Mouse (Mus musculus) midbrain, postnatal 0 days (tissue): Measurements from ENCODE around the gene Galnt9. TPM values are rescaled to one million over a fixed set of nuclear protein-coding genes. Genes with fewer than 3 reads are reported as not detected.
A peak's percentile ranks its signal among the peaks of the same experiment; 100 is the strongest.

Source experiments
- ATAC-seq: fragments of 200-750 bp; cut with Nextera tagmentation; 2 replicates; pipeline ENCODE4 v1.8.0; 2017; ENCODE audit warnings: moderate number of reproducible peaks, mild to moderate bottlenecking, moderate TSS enrichment, moderate library complexity; ENCODE audit not compliant: low FRiP score
- DNase-seq: peaks from one replicate; pipeline ENCODE4 v3.0.0-alpha.2; 2015; ENCODE audit warnings: low spot score
- H3K27ac ChIP-seq: fragments of 300-500 bp; sonication (generic); 2 replicates; pipeline ENCODE4 v1.5.1; 2014; ENCODE audit warnings: low read depth, mild to moderate bottlenecking, low read length, mixed read lengths
- H3K27me3 ChIP-seq: fragments of 300-500 bp; sonication (generic); 2 replicates; pipeline ENCODE4 v1.6.1; 2014; ENCODE audit warnings: low read length, control low read depth, mixed read lengths; ENCODE audit not compliant: insufficient read depth
- H3K36me3 ChIP-seq: fragments of 300-500 bp; sonication (generic); 2 replicates; pipeline ENCODE4 v1.6.1; 2014; ENCODE audit warnings: low read length, control low read depth, mixed read lengths; ENCODE audit not compliant: insufficient read depth
- H3K4me1 ChIP-seq: fragments of 300-500 bp; sonication (generic); 2 replicates; pipeline ENCODE4 v1.6.1; 2014; ENCODE audit warnings: mild to moderate bottlenecking, control low read depth, antibody characterized with exemption, low read length, mixed read lengths; ENCODE audit not compliant: insufficient read depth
- H3K4me2 ChIP-seq: fragments of 300-500 bp; sonication (generic); 2 replicates; pipeline ENCODE4 v1.6.1; 2014; ENCODE audit warnings: low read depth, mild to moderate bottlenecking, low read length, mixed read lengths; ENCODE audit not compliant: poor library complexity, severe bottlenecking
- H3K4me3 ChIP-seq: fragments of 300-500 bp; sonication (generic); 2 replicates; pipeline ENCODE4 v1.5.1; 2014; ENCODE audit warnings: low read depth, mild to moderate bottlenecking, low read length, moderate library complexity
- H3K9ac ChIP-seq: fragments of 300-500 bp; sonication (generic); replicated peaks from 2 replicates; pipeline ENCODE4 v1.6.1; 2014; ENCODE audit warnings: mild to moderate bottlenecking, low read length, moderate library complexity, mixed read lengths; ENCODE audit not compliant: poor library complexity, severe bottlenecking
- H3K9me3 ChIP-seq: fragments of 300-500 bp; sonication (generic); 2 replicates; pipeline ENCODE4 v1.6.1; 2016; ENCODE audit warnings: low read length, control low read depth
- CTCF ChIP-seq: IDR thresholded peaks from 2 replicates; pipeline ENCODE4 v1.5.1; 2016; ENCODE audit warnings: antibody characterized with exemption, mild to moderate bottlenecking
- WGBS: fragments of 180-500 bp; shearing (Covaris S2); extraction: QIAGEN DNeasy Blood & Tissue Kit; methylation state at CpG from one replicate; pipeline ENCODE4 v1.1.7; 2014; 5-methylcytosine and 5-hydroxymethylcytosine counted together
- polyA plus RNA-seq: library from polyadenylated mRNA; unstranded; fragments of >200 nt; fragmentation: Nextera tagmentation; extraction: Ambion mirVana; gene quantifications from 2 replicates; pipeline ENCODE4 v1.2.1, GENCODE M21; 2015
- total RNA-seq: library from RNA; depleted of rRNA; stranded (reverse); fragments of >200 nt; gene quantifications from 2 replicates; pipeline ENCODE4 v1.2.3, GENCODE M21; 2014; rRNA removed

The Galnt9 gene
- total RNA-seq (29.7 and 34.0 TPM in 2 replicates), polyA plus RNA-seq (21.4 and 23.1 TPM in 2 replicates)

DNA sequence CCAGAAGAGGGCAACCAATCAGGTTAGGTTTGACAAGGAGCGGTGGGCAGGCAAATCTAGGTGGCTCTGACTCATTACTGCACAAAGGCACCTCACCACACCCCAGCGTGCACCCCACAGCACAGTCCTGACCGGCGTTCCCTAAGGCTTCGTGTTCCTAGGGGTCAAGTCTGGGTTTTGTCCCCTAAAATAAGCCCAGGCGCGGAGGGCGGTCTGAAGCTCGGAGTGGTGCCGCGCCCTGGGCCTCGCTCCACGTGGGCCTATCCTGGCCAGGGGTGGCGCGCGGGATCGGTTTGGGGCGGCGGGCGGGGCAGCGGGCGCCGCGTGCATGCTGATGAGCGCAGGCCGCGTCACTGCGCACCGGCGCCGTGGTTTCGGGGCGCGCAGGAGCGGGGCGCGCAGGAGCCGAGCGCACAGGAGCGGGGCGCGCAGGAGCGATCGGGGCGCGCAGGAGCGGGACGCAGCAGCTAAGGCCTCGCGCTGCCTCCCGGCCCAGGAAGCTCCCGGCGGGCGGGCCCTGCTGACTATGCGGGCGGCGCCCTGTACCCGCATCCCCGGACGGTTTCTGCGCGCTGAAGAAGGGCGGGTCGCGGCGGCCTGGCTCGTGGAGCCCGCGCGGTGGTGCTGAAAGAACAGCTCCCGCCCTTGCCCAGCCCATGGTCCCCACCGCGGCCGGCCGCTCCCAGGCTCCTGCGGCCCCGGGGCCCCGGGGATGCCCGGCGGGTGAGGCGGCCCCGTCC is at the start of gene Galnt9:
Gene Galnt9, plus strand, starts transcription at position 405 of the 740 bp plus-strand sequence.
- Histone ChIP-seq H3K4me1 (peaks cover 14% of the 10 kb centered on the region; the same call in 1 of the 2 replicates), H3K9me3 (no peaks in the 10 kb centered on the region), H3K27ac (peak within 1 kb of the TSS; percentile 65), H3K9ac (peak within 1 kb of the TSS; percentile 66), H3K4me2 (peak within 1 kb of the TSS; percentile 83), H3K27me3 (no peaks in the 10 kb centered on the region; the same call in 1 of the 2 replicates), H3K4me3 (peak within 1 kb of the TSS; percentile 69), H3K36me3 (no peaks in the 10 kb centered on the region)
- ATAC-seq (peak; percentile 88), DNase-seq (peak; percentile 64)
- WGBS: under 1% methylated on average over 61 of the region's 82 CpGs
- no peak for TF ChIP-seq CTCF

DNA sequence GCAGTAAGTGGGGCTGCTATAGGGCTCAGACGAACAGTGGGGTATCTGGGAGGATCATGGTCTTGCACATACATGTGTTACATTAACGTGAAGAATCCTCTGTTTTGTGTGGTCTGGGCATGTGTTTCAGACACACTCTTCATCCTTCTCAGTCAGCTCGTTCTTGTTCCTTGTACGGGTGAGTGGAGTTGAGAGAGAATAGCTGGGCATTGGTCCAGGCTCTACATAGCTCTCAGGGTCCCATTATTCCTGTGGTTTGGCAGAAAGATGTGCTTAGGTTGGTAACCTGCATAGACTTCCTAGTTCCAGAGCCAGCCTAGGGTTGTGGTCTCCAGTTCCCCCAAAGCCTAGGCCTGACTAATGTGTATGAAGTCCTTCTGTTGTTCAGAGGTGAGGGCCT is 49.8 kb upstream of the Galnt9 start:
- WGBS: 49% methylated on average over 4 of the region's 4 CpGs
- no peaks in the 10 kb centered on the region for H3K36me3 ChIP-seq
- H3K9me3 ChIP-seq: no peaks in the 10 kb centered on the region
- H3K4me1 ChIP-seq: no peaks in the 10 kb centered on the region
- TF ChIP-seq CTCF: no peak
- ATAC-seq: no peak
- no peak overlapping the region for H3K9ac ChIP-seq
- no peak overlapping the region for H3K4me3 ChIP-seq
- H3K27me3 ChIP-seq: no peaks in the 10 kb centered on the region
- DNase-seq: no peak
- H3K27ac ChIP-seq: no peak overlapping the region
- no peak overlapping the region for H3K4me2 ChIP-seq

DNA sequence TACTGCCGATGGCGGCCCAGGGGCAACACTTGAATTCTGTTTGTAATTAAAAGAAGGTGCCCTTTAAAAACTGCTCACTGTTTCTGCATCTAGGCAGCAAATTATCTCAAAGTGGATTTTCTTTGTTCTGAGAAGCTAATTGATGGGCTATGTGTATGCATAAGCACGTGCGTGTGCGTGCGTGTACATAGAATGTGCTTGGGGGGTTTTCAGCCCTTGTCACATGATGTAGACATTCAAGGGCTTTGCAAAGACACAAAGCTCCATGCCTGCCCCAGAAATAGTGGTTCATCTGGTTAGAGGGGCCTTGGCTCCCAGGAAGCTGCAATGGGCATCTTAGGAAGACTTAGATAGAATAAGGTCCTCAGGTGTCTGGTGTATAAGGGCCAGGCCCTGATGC is 49.1 kb upstream of the Galnt9 start:
- Histone ChIP-seq H3K9ac (no peak overlapping the region), H3K27ac (no peak overlapping the region)
- TF ChIP-seq CTCF: no peak

DNA sequence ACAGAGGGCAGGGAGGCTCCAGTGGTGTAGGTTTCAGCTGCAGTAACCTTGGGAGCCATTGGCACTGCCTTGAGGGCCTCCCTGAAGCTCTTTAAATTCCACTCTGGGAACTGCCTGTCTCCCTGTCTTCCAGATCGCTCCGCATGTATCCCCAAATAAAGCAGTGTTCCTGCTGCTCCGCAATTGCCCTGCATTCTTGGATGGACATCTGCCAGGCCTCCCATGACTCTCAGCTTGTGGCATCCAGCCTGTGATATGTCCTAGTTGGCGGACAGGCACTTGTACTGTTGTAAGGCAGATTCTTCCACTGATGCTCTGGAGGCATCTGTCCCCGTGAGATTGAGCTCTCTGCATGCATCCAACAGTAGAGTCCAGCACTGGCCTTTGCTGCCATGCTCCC is 46.6 kb upstream of the Galnt9 start:
- no peak overlapping the region for H3K4me3 ChIP-seq
- H3K4me2 ChIP-seq: no peak overlapping the region
- H3K9ac ChIP-seq: no peak overlapping the region
- no peaks in the 10 kb centered on the region for H3K9me3 ChIP-seq
- ATAC-seq (no peak), DNase-seq (no peak)
- H3K4me1 ChIP-seq: no peaks in the 10 kb centered on the region
- WGBS: 73% methylated on average over 5 of the region's 5 CpGs
- no peaks in the 10 kb centered on the region for H3K27me3 ChIP-seq
- no peak overlapping the region for H3K27ac ChIP-seq
- H3K36me3 ChIP-seq: no peaks in the 10 kb centered on the region
- no peak for TF ChIP-seq CTCF

More for the DNA sequence above, 49.1 kb upstream of the Galnt9 start:
- Histone ChIP-seq H3K36me3 (no peaks in the 10 kb centered on the region), H3K4me2 (no peak overlapping the region), H3K27me3 (no peaks in the 10 kb centered on the region), H3K4me1 (no peaks in the 10 kb centered on the region), H3K4me3 (no peak overlapping the region), H3K9me3 (no peaks in the 10 kb centered on the region)
- WGBS: 90% methylated on average over 6 of the region's 6 CpGs
- ATAC-seq: no peak
- DNase-seq: no peak

DNA sequence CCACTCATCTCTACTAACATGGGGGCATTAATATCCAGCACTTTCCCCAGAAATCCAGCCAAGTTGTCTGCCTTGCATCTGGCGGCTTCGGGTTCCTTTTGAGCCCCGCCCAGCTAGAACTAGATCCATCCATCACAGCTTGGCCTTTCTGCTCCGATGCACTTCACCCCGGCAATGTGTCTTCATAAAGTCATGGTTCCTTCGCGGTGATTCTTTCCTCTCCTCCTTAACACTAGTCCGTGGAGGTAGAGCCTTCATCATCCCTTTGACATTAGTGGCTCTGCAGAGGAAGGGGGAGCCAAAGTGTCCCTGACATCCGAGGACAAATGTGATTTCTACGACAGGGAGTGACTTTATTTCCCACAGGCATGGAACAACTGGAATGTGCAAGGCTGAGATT is 46.1 kb upstream of the Galnt9 start:
- Histone ChIP-seq H3K36me3 (no peaks in the 10 kb centered on the region), H3K27ac (no peak overlapping the region), H3K9ac (no peak overlapping the region), H3K4me1 (no peaks in the 10 kb centered on the region), H3K4me2 (no peak overlapping the region), H3K27me3 (no peaks in the 10 kb centered on the region), H3K4me3 (no peak overlapping the region), H3K9me3 (no peaks in the 10 kb centered on the region)
- DNase-seq (no peak), ATAC-seq (no peak)
- no peak for TF ChIP-seq CTCF
- 63% methylated on average over 10 of the region's 10 CpGs for WGBS

DNA sequence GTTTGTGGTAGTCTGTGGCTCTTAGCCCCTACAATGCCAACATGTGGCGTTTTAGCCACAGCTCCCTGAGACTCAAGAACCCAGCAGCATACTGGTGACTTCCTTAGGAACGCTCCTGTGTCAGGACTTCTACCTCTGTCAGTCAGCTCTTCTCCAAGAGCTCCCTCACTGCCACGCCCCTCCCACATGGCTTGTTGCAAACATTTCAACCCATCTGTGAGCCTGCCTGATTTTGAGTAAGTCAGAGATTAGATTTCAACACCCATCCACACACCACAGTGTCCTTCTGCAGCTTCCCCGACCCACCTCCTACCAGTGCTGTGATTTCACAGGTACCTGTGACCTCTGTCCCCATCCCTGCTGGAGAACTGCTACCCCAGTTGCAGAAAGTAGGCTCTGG is 43.9 kb upstream of the Galnt9 start:
- Histone ChIP-seq H3K4me3 (no peak overlapping the region), H3K9ac (no peak overlapping the region), H3K9me3 (no peaks in the 10 kb centered on the region), H3K4me2 (no peak overlapping the region), H3K36me3 (no peaks in the 10 kb centered on the region), H3K27me3 (no peaks in the 10 kb centered on the region), H3K27ac (no peak overlapping the region), H3K4me1 (no peaks in the 10 kb centered on the region)
- DNase-seq: no peak
- no peak for ATAC-seq
- TF ChIP-seq CTCF: no peak
- WGBS: 55% methylated on average over 4 of the region's 4 CpGs
